Mouse (Mus musculus) heart, postnatal 25 days (tissue): ENCODE measurements around the gene Scube1. TPM values are rescaled to one million over a fixed set of nuclear protein-coding genes. Genes with fewer than 3 reads are reported as not detected.
A peak's percentile ranks its signal among the peaks of the same experiment; 100 is the strongest.

Experiments
- DNase-seq: peaks from one replicate; pipeline ENCODE4 v3.0.0; 2022; ENCODE audit warnings: low spot score
- intact Hi-C: fragments of 180-260 bp; cut with DNase I; formaldehyde crosslinking; loops from one replicate; pipeline ENCODE4 v1.15.1; 2025
- total RNA-seq, 2 experiments: library from RNA; stranded (reverse); gene quantifications; 2 replicates each; pipeline ENCODE4 v1.2.3; 2021

Scube1 gene
- total RNA-seq, 2 experiments from 2014 or later, result 1.1 to 1.2 TPM

DNA sequence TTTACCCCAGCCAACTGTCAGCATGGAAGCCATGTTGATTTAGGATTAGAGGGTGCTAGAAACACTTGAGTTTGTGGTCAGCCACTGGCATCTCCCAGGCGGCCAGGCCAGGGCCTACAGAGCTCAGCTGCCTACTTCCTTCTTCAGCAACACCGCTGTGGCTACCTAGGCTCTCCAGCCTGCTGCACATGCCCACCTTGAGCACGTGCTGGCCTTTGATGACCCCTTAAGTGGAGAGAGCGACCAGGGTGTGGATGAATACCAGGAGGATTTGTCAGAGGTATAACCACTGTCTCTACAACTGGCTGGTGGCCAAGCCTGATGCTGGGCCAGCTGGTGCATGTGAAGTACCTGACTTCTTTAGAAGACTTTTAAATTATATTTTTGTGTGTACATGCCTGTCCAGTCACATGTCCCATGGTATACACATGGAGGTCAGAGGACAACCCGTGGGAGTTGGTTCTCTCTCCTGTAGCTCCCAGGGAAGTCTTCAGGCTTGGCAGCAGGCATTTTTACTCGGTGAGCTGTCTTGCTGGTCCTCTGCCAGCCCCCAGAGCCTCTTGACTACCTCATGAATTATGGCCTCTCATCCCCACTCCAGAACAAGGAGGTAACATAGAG lies 150.0 kb downstream of the Scube1 start:
- intact Hi-C loops, result no loop called here
- no peak for DNase-seq

DNA sequence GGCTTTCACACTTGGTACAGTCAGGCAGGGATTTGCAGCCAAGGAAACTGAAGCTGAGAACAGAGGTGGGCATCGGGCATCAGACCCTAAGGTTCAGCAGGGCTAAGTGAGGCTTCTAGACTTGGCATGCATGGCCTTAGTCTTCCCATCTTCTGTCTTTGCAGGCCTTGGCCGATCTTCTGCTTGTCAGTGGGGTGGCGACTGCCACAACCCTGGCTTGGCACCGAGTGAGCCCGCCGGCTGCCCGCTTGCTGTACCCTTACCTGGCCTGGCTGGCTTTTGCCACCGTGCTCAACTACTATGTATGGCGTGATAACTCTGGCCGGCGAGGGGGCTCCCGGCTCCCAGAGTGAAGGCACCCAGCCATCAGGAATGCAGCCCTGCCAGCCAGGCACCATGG lies 151.2 kb downstream of the Scube1 start:
- no peak for DNase-seq
- intact Hi-C loops, result no loop called here

DNA sequence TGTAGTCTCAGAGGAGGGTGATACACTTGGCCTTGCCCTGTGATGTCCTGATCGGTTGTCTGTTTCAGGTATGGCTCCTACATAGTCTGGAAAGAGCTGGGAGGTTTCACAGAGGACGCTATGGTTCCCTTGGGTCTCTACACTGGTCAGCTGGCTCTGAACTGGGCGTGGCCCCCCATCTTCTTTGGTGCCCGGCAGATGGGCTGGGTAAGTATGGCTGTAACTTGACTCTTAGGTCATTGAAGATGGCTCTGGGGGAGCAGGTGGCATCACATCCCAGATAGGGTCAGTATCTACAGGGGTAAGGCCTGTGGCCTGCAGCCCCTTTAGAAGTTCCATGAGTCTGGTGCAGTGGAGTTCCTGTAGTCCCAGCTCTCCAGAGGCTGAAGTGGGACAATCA lies 152.7 kb downstream of the Scube1 start:
- no peak for DNase-seq
- intact Hi-C loops, result no loop called here

- DNase-seq, result no peak
- intact Hi-C loops, result no loop called here
Observed at GRCm38 (mm10) chr15:83571636-83572035, 153.2 kb downstream of the Scube1 start.

DNA sequence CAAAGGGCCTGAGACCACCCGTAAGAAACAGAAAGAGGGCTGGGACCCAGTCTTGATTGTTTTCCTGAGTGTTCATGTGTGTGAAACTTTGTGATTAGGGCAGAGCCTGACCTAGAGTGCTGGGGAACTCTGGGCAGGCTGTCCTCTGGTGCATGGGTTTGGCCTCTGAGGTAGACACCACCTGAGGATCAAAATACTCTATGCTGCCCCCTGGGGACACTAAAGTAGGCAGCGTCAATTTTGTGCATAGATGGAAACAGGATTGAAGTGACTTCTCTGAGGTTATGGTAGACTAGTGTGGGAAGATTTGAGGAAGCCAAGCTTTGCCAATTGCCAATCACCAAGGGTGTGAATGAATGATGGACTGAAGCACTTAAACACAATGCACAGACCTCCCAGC lies 154.2 kb downstream of the Scube1 start:
- no peak for DNase-seq
- intact Hi-C loops, result no loop called here

DNA sequence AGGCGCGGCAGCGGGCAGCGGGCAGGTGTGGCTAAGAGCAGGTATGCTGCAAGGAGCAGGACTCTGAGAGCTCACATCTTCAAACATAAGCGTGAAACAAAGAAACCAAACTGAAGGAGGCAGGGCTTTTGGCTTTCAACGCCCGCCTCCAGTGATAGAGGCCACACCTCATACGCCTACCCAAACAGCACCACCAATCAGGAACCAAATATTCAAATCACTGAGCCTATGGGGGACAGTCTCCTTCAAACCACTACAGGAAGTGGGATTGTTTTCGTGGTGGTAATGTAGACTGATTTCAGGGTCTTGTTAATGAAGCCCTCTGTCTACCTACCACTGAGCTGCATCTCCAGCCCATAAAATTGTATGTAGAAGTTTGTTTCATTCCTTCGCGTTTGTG lies 155.1 kb downstream of the Scube1 start:
- intact Hi-C loops, result no loop called here
- no peak for DNase-seq

GRCm38 (mm10) chr15:83568544-83568943 lies 156.3 kb downstream of the Scube1 start:
- intact Hi-C loops, result no loop called here

GRCm38 (mm10) chr15:83567728-83568127 lies 157.1 kb downstream of the Scube1 start:
- intact Hi-C loops, result no loop called here

More at GRCm38 (mm10) chr15:83568544-83568943, 156.3 kb downstream of the Scube1 start:
- DNase-seq, result no peak

DNA sequence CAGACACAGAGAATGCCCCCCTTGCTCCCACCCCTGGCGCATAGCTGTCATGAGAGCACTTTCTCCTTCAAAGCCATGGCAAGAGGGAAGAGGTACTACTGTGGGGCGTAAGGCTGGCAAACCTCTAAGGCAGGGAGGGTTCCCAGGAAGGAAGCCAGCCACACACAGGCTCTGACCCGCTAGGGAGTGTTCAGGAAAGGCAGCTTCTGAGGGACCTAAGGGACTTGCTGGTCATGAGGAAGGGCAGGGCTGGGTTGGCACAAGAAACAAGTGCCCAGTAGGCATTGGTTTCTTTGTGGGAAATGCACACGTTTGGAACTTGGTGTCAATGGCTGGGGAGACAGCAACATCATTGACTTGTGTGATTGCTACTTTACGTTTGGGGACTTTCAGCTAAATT lies 158.8 kb downstream of the Scube1 start:
- intact Hi-C loops, result no loop called here
- DNase-seq, result no peak

More at GRCm38 (mm10) chr15:83567728-83568127, 157.1 kb downstream of the Scube1 start:
- DNase-seq, result no peak

- peak; percentile 56 for DNase-seq
- intact Hi-C loops, result no loop called here
Observed at GRCm38 (mm10) chr15:83565434-83565833, 159.4 kb downstream of the Scube1 start.

DNA sequence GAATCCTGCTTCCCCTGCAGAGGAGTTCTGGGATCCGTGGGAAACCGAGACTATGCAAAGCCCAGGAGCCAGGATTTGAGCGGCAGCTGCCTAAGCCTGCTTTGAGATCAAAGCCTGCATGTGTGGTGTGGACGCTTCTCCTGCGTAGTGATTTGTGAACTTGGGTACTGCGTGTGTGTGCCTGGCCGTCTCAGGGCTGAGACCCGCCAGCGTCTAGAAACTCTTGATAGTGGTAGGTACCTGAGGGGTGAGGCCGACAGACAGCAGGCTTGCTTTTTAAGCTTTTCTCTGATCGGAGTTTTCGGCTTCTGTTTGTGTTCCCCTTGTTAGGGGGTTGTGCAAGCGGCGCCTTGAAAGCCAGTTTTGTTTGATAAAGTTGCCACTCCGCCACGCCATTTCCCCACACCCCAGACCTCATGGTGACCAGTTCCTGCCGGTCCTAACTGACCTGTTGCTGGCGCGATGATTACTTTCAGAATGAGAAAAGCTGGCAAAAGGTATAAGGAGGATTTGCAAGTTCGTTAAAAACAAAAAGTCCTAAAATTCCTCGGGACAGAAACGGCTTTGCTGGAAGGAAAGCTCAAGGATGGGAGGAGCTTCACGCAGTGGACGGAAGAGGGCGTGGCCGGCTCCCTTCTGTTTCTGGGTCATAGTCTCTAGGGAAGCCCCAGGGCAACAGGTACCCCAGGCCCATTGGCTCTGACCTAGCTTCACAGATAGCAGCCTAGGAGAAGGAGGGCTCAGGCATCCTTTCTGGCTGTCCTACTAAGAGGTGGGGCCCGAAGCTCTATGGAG lies 160.8 kb downstream of the Scube1 start:
- intact Hi-C loops, result no loop called here
- DNase-seq, result peak; percentile 32

DNA sequence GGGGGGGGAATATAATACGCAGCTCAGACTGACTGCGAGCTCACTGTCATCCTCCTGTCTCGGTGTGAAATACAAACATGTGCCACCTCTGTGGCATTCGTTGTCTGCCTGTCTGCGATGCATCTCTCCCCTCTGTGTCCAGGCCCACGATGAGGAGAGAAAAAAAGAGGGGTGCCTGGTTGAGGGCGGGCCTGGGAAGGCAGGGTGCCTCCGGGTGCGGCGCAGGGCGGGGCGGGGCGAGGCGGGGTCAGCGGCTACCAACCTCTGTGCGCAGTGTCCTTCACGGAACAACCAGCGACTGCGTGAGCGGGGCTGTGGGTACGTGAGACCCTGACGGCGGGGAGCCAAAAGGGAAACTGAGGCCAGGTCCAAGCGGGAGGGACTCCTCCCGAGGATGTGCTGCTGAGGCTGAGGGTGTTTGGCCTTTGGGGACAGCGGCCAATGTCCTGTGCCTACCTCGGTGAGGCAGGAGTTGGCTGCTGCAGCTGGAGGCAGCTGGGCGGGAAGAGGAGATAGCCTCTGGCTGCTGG lies 161.4 kb downstream of the Scube1 start, which contains the start of the genes Tspo and Mcat:
Gene Tspo (plus strand): TSS at position 266 of the 530 bp plus-strand sequence.
Gene Mcat (minus strand): TSS at position 461 of the 530 bp plus-strand sequence.
- intact Hi-C loops, result no loop called here
- peak; percentile 52 for DNase-seq

DNA sequence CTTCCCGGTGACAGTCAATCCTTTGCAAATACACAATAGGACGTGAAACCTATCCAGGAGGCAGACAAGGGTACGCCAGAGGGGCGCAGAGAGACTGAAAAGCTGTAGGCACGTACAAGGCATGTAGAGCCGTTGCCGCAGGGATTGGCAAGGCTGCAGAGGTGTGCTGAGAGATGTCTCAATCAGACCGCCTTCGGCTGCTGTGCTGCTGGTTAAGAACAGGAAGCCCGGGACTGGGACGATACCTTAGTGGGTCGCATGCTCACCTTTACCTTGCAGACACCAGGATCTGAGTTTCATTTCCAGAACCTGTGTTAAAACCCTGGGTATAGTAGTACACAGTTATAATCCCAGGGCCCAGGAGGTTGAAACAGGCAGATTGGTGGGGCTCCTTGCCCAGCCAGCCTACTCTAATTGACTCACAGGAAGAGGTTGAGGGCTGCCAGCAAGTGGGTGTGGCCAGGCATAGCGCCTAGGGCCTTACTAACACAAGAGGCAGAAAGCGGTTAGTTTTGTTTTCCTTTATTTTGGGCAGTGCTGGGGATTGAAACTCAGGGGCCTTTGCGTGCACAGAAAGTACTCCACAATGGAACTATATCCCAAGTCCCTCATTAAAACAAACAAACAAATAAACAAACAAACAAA lies 162.1 kb downstream of the Scube1 start:
- peak; percentile 85 for DNase-seq
- intact Hi-C loops, result no loop called here

DNA sequence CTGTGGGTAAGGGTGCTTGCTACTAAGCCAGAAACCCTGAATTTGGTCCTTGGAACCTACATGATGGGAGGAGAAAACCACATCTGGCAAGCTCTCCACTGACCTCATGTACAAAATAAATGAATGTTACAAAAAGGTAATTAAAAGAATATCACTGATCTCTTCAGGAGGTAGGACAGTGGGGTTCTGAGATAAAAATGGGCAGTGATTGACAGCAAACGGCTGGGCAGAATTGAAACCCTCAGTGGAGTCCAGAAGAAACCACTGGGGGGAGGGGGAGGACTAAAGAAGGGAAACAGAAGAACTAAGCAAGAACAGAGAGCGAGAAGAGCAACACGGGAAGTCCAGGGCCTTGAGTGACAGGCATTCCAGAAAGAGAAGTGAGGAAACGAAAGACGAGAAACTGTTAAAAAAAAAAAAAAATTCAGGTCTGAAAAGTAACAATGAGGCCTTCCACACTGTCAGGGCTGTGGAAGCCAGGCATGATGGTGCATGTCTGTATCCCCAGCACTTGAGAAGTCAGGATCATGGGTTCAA lies 163.8 kb downstream of the Scube1 start:
- no peak for DNase-seq

DNA sequence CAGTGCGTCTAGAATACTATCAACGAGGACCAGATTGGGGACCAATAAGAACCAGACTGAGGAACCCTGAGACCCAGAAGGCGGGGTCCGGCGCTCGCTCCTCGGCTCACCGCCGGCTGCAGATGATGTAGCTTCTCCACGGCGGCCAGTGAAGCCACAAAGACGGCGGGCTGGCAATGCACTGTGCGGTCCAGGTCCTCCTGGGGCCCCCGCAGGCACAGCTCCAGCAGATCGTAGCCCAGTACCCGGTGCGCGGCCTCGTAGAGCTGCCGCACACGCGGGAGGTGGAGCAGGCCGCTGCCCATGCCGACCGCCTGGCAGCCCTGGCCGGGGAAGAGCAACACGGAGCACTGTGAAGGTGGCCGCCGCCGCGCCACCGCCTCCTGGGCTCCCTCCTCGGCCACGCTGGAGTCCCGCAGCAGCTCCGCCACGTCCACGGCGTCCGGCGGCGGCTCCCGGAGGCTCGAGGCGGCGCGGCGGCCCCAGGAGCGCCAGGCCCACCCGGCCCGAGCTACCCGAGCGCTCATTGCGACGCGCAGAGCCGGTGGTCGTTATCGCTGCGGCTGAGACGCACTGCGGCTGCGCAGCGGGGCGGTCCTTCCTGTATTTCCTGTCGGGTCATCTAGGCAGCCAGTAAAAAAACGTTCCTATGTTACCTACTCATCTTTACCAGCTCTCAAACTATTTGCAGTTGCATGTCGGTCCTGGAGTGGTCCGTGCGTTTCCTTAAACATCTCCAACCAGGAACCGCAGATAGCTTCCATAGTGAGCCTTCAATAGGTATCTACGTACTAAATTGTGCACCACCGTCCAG lies 169.5 kb downstream of the Scube1 start:
- intact Hi-C loops, result no loop called here
- peak; percentile 74 for DNase-seq

More for the DNA sequence above, 163.8 kb downstream of the Scube1 start:
- intact Hi-C loops, result no loop called here

Other genes with a start within 250 kb of the Scube1 start
- gene Ttll1, start 214.1 kb downstream of the Scube1 start, total RNA-seq, result 10 to 100 TPM; 49.0 to 53.0 TPM
- 10 to 100 TPM in 1 of 2 experiments, 1 to 10 TPM in 1; 9.3 to 11.8 TPM for gene Bik, start 198.2 kb downstream of the Scube1 start, total RNA-seq
- 10 to 100 TPM; 61.7 to 65.1 TPM for gene Tspo, start 161.4 kb downstream of the Scube1 start, total RNA-seq
- gene Mcat, start 161.2 kb downstream of the Scube1 start, total RNA-seq, result 10 to 100 TPM; 36.6 to 39.6 TPM
- gene Ttll12, start 129.9 kb downstream of the Scube1 start, total RNA-seq, result 1 to 10 TPM; 5.5 to 6.1 TPM
- gene Mpped1, start 54.4 kb upstream of the Scube1 start, total RNA-seq, result not detected